In genomic region chr14:75870631-75871030, GRCm38 (mm10) we compare ENCODE assay signal across 8 mouse cellular contexts. TPM values are rescaled to one million over a fixed set of nuclear protein-coding genes. Genes with fewer than 3 reads are reported as not detected.
DNase-seq lines count a peak whose midpoint lies in the region; ATAC-seq and TF ChIP-seq lines count a peak whose summit lies in the region.

No protein-coding gene starts in this region.

- WGBS in heart, embryonic 10.5 days: 16% methylated on average over 9 of the region's 10 CpGs
- 20% methylated on average over 9 of the region's 10 CpGs for WGBS in forebrain, embryonic 10.5 days
- 13% methylated on average over 9 of the region's 10 CpGs for WGBS in lung, embryonic 14.5 days

- DNase-seq in heart, embryonic 10.5 days (ENCODE audit: low spot score): peak; percentile 76
- no peak for DNase-seq in heart, postnatal 25 days (ENCODE audit: low spot score)
- DNase-seq in T-cell, adult 2 months (ENCODE audit: low spot score): peak; percentile 14
- DNase-seq in forebrain, embryonic 10.5 days (ENCODE audit: extremely low spot score, low spot score): no peak
- peak; percentile 49 for DNase-seq in induced T-regulatory cell, adult 2 months (ENCODE audit: low read depth)
- DNase-seq in lung, embryonic 14.5 days: peak; percentile 85
- DNase-seq in retina, postnatal 1 day: peak; percentile 89
- DNase-seq in urinary bladder, adult 18-20 months (ENCODE audit: low spot score in 2 of 2): no peak

- no peak overlapping the region for H3K9ac ChIP-seq in lung, embryonic 14.5 days

- peak overlapping the region; percentile 50 for H3K4me3 ChIP-seq in heart, embryonic 10.5 days
- H3K4me3 ChIP-seq in forebrain, embryonic 10.5 days: peak overlapping the region; percentile 40
- H3K4me3 ChIP-seq in lung, embryonic 14.5 days (ENCODE audit: low read depth, low read length): no peak overlapping the region

- H3K4me2 ChIP-seq in lung, embryonic 14.5 days: peak overlapping the region; percentile 36; the same call in 1 of the 2 replicates

- no peaks in the 10 kb centered on the region for H3K4me1 ChIP-seq in heart, embryonic 10.5 days
- peaks cover 25% of the 10 kb centered on the region for H3K4me1 ChIP-seq in forebrain, embryonic 10.5 days
- H3K4me1 ChIP-seq in lung, embryonic 14.5 days (ENCODE audit: insufficient read depth): no peaks in the 10 kb centered on the region

- no peaks in the 10 kb centered on the region for H3K36me3 ChIP-seq in heart, embryonic 10.5 days
- no peaks in the 10 kb centered on the region for H3K36me3 ChIP-seq in forebrain, embryonic 10.5 days (replicated peaks)
- no peaks in the 10 kb centered on the region for H3K36me3 ChIP-seq in lung, embryonic 14.5 days (ENCODE audit: insufficient read depth)

- peaks cover 9% of the 10 kb centered on the region; the same call in 1 of the 2 replicates for H3K27me3 ChIP-seq in heart, embryonic 10.5 days (ENCODE audit: insufficient read depth, poor library complexity, severe bottlenecking)
- H3K27me3 ChIP-seq in forebrain, embryonic 10.5 days (ENCODE audit: poor library complexity, severe bottlenecking): peaks cover 7% of the 10 kb centered on the region; the same call in 1 of the 2 replicates
- no peaks in the 10 kb centered on the region for H3K27me3 ChIP-seq in lung, embryonic 14.5 days (ENCODE audit: insufficient read depth, low read length)

- intact Hi-C loops in heart, postnatal 25 days (cut with DNase I): loop anchor here (2.0 to 10.0 kb wide), 2 partner anchors 24 to 604 kb away; no protein-coding TSS in a partner anchor

- peak; percentile 51 for TF ChIP-seq CTCF in lung, embryonic 14.5 days (IDR thresholded peaks at IDR 0.05; ENCODE audit: low read depth)

- no peaks in the 10 kb centered on the region for H3K9me3 ChIP-seq in heart, embryonic 10.5 days
- H3K9me3 ChIP-seq in forebrain, embryonic 10.5 days: peaks cover 4% of the 10 kb centered on the region; the same call in 1 of the 2 replicates
- H3K9me3 ChIP-seq in lung, embryonic 14.5 days (ENCODE audit: low read depth, low read length): no peaks in the 10 kb centered on the region

- ATAC-seq in lung, embryonic 14.5 days (ENCODE audit: insufficient read depth): no peak

- H3K27ac ChIP-seq in heart, embryonic 10.5 days: peak overlapping the region; percentile 52; the same call in 1 of the 2 replicates
- H3K27ac ChIP-seq in forebrain, embryonic 10.5 days: peak overlapping the region; percentile 36; the same call in 1 of the 2 replicates
- no peak overlapping the region for H3K27ac ChIP-seq in lung, embryonic 14.5 days (ENCODE audit: low read depth)

RNA-seq across cellular contexts. Expression of gene Tpt1, which starts 25.7 kb away (rescaled TPM):
- 737 and 812 TPM in 2 replicates for polyA plus RNA-seq in heart, embryonic 10.5 days (2016; fragmentation: Nextera tagmentation; extraction: Ambion mirVana)
- total RNA-seq in heart, postnatal 25 days (2021): 1,000 to 10,000 TPM; 2,885 to 3,154 TPM
- 885 and 915 TPM in 2 replicates for polyA plus RNA-seq in forebrain, embryonic 10.5 days (2016; fragmentation: Nextera tagmentation; extraction: Ambion mirVana)
- polyA plus RNA-seq in lung, embryonic 14.5 days (2014; fragmentation: Nextera tagmentation; extraction: Ambion mirVana): 1,140 and 1,218 TPM in 2 replicates

Comparison
In these comparisons a context has a peak if more than half of its experiments do, and no peak if none do; other contexts are left out.
1. DNase-seq: peak in heart, embryonic 10.5 days (single experiment), T-cell, adult 2 months (single experiment), induced T-regulatory cell, adult 2 months (single experiment), lung, embryonic 14.5 days (single experiment) and retina, postnatal 1 day (single experiment); none in heart, postnatal 25 days (single experiment), forebrain, embryonic 10.5 days (single experiment) and urinary bladder, adult 18-20 months (0 of 2).